Mouse (Mus musculus) MEL (cell line): ENCODE results near the gene Smad6. TPM values are rescaled to one million over a fixed set of nuclear protein-coding genes. Genes with fewer than 3 reads are reported as not detected.

Experiments
- DNase-seq: peaks from one replicate; pipeline ENCODE4 v3.0.0; 2011; ENCODE audit warnings: low read depth, low spot score
- H3K27ac ChIP-seq: 2 replicates; pipeline ENCODE4 v1.5.1; 2012; ENCODE audit warnings: low read depth, mild to moderate bottlenecking, control low read depth, low read length, moderate library complexity; ENCODE audit not compliant: control insufficient read depth
- H3K27me3 ChIP-seq, 2 experiments: fragments of 150-350 bp in 1 of 2; sonication (generic) in 1 of 2; 2 replicates each; pipeline ENCODE4 v1.6.1; 2012; ENCODE audit warnings: low read length in 2 of 2, mild to moderate bottlenecking in 2 of 2, improper control_type of control experiment in 1 of 2, moderate library complexity in 1 of 2; ENCODE audit not compliant: insufficient read depth in 2 of 2, control insufficient read depth in 1 of 2
- H3K36me3 ChIP-seq, 2 experiments: 2 replicates each; pipeline ENCODE4 v1.6.1; 2012 to 2014; ENCODE audit warnings: low read length in 2 of 2, improper control_type of control experiment in 1 of 2, inconsistent platforms in 1 of 2, mild to moderate bottlenecking in 1 of 2; ENCODE audit not compliant: insufficient read depth in 2 of 2, control insufficient read depth in 1 of 2
- H3K4me1 ChIP-seq, 2 experiments: fragments of 150-350 bp in 1 of 2; sonication (generic) in 1 of 2; 2 replicates each; pipeline ENCODE4 v1.6.1; 2012; ENCODE audit warnings: low read length in 2 of 2, improper control_type of control experiment in 1 of 2, mild to moderate bottlenecking in 1 of 2; ENCODE audit not compliant: insufficient read depth in 2 of 2, control insufficient read depth in 1 of 2
- H3K4me3 ChIP-seq, 2 experiments: fragments of 150-350 bp in 1 of 2; sonication (generic) in 1 of 2; 2 replicates each; pipeline ENCODE4 v1.5.1; 2012; ENCODE audit warnings: low read depth in 2 of 2, low read length in 2 of 2, mild to moderate bottlenecking in 2 of 2, moderate library complexity in 2 of 2, control low read depth in 1 of 2, improper control_type of control experiment in 1 of 2; ENCODE audit not compliant: control insufficient read depth in 1 of 2, insufficient read depth in 1 of 2
- H3K79me2 ChIP-seq: 2 replicates; pipeline ENCODE4 v1.6.1; 2012; ENCODE audit warnings: mild to moderate bottlenecking, low read length, moderate library complexity; ENCODE audit not compliant: control insufficient read depth, poor library complexity, insufficient read depth
- H3K9ac ChIP-seq: 2 replicates; pipeline ENCODE4 v1.6.1; 2012; ENCODE audit warnings: low read depth, mild to moderate bottlenecking, control low read depth, low read length, moderate library complexity; ENCODE audit not compliant: control insufficient read depth, poor library complexity, severe bottlenecking
- H3K9me3 ChIP-seq: fragments of 150-350 bp; sonication (generic); replicated peaks from 2 replicates; pipeline ENCODE4 v1.6.1; 2012; ENCODE audit warnings: mild to moderate bottlenecking, low read length, improper control_type of control experiment, moderate library complexity; ENCODE audit not compliant: insufficient read depth
- BHLHE40 ChIP-seq: IDR thresholded peaks from 2 replicates; pipeline ENCODE4 v1.6.1; 2012; ENCODE audit warnings: low read depth, mild to moderate bottlenecking, inconsistent platforms, low read length, improper control_type of control experiment, borderline replicate concordance
- CHD1 ChIP-seq: IDR thresholded peaks from 2 replicates; pipeline ENCODE4 v1.6.1; 2012; ENCODE audit warnings: low read depth, mild to moderate bottlenecking, inconsistent platforms, low read length, improper control_type of control experiment
- CHD2 ChIP-seq: IDR thresholded peaks from 2 replicates; pipeline ENCODE4 v1.6.1; 2011; ENCODE audit warnings: low read length, improper control_type of control experiment
- CTCF ChIP-seq, 3 experiments: IDR thresholded peaks in 2 of 3; conservative IDR thresholded peaks in 1 of 3; 2 replicates each; pipeline ENCODE4 v1.5.1; 2011 to 2012; ENCODE audit warnings: low read length in 3 of 3, low read depth in 2 of 3, mild to moderate bottlenecking in 2 of 3, improper control_type of control experiment in 1 of 3, inconsistent platforms in 1 of 3, mixed read lengths in 1 of 3, moderate library complexity in 1 of 3; ENCODE audit not compliant: control insufficient read depth in 1 of 3, insufficient read depth in 1 of 3, poor library complexity in 1 of 3, severe bottlenecking in 1 of 3
- E2F4 ChIP-seq: IDR thresholded peaks from 2 replicates; pipeline ENCODE4 v1.6.1; 2011; ENCODE audit warnings: low read depth, low read length, improper control_type of control experiment, borderline replicate concordance
- ELF1 ChIP-seq: IDR thresholded peaks from 2 replicates; pipeline ENCODE4 v1.6.1; 2014; ENCODE audit warnings: low read depth, mild to moderate bottlenecking, inconsistent platforms, low read length, improper control_type of control experiment, moderate library complexity
- EP300 ChIP-seq, 2 experiments: IDR thresholded peaks; 2 replicates each; pipeline ENCODE4 v1.6.1; 2011; ENCODE audit warnings: improper control_type of control experiment in 2 of 2, low read length in 2 of 2, low read depth in 1 of 2, mild to moderate bottlenecking in 1 of 2
- ETS1 ChIP-seq: IDR thresholded peaks from 2 replicates; pipeline ENCODE4 v1.6.1; 2012; ENCODE audit warnings: low read depth, mild to moderate bottlenecking, inconsistent platforms, low read length, improper control_type of control experiment, moderate library complexity
- GABPA ChIP-seq: IDR thresholded peaks from 2 replicates; pipeline ENCODE4 v1.6.1; 2012; ENCODE audit warnings: low read depth, mild to moderate bottlenecking, inconsistent platforms, low read length, improper control_type of control experiment, moderate library complexity
- GATA1 ChIP-seq: IDR thresholded peaks from 2 replicates; pipeline ENCODE4 v1.6.1; 2011; ENCODE audit warnings: low read depth, low read length, improper control_type of control experiment
- JUND ChIP-seq: IDR thresholded peaks from 2 replicates; pipeline ENCODE4 v1.6.1; 2011; ENCODE audit warnings: low read depth, mild to moderate bottlenecking, improper control_type of control experiment, low read length
- KAT2A ChIP-seq: conservative IDR thresholded peaks from 2 replicates; pipeline ENCODE4 v1.6.1; 2012; ENCODE audit warnings: low read depth, low read length, improper control_type of control experiment, inconsistent platforms
- MAFK ChIP-seq: IDR thresholded peaks from 2 replicates; pipeline ENCODE4 v1.6.1; 2011; ENCODE audit warnings: low read depth, mild to moderate bottlenecking, low read length, improper control_type of control experiment, borderline replicate concordance
- MAX ChIP-seq: IDR thresholded peaks from 2 replicates; pipeline ENCODE4 v1.6.1; 2011; ENCODE audit warnings: low read length, improper control_type of control experiment
- MAZ ChIP-seq: IDR thresholded peaks from 2 replicates; pipeline ENCODE4 v1.6.1; 2012; ENCODE audit warnings: low read depth, mild to moderate bottlenecking, inconsistent platforms, low read length, improper control_type of control experiment
- MEF2A ChIP-seq: IDR thresholded peaks from 2 replicates; pipeline ENCODE4 v1.6.1; 2014; ENCODE audit warnings: low read depth, mild to moderate bottlenecking, inconsistent platforms, low read length, improper control_type of control experiment; ENCODE audit not compliant: poor library complexity, insufficient replicate concordance, severe bottlenecking; ENCODE audit errors: extremely low read depth
- MXI1 ChIP-seq: IDR thresholded peaks from 2 replicates; pipeline ENCODE4 v1.6.1; 2011; ENCODE audit warnings: mild to moderate bottlenecking, low read depth, low read length, improper control_type of control experiment
- MYB ChIP-seq: IDR thresholded peaks from 2 replicates; pipeline ENCODE4 v1.6.1; 2011; ENCODE audit warnings: mild to moderate bottlenecking, low read depth, low read length, improper control_type of control experiment
- MYC ChIP-seq: IDR thresholded peaks from 2 replicates; pipeline ENCODE4 v1.6.1; 2011; ENCODE audit warnings: low read depth, mild to moderate bottlenecking, low read length, improper control_type of control experiment, moderate library complexity
- POLR2A ChIP-seq, 2 experiments: IDR thresholded peaks; 2 replicates each; pipeline ENCODE4 v1.6.1; 2011 to 2012; ENCODE audit warnings: low read length in 2 of 2, mild to moderate bottlenecking in 2 of 2, control low read depth in 1 of 2, improper control_type of control experiment in 1 of 2, low read depth in 1 of 2, moderate library complexity in 1 of 2; ENCODE audit not compliant: control insufficient read depth in 1 of 2, insufficient read depth in 1 of 2, poor library complexity in 1 of 2
- POLR2AphosphoS2 ChIP-seq: IDR thresholded peaks from 2 replicates; pipeline ENCODE4 v1.6.1; 2011; ENCODE audit warnings: low read length, improper control_type of control experiment
- POLR2AphosphoS5 ChIP-seq: IDR thresholded peaks from 2 replicates; pipeline ENCODE4 v1.6.1; 2012; ENCODE audit warnings: low read depth, borderline replicate concordance, mild to moderate bottlenecking, inconsistent platforms, low read length, moderate library complexity, mixed read lengths
- RAD21 ChIP-seq: IDR thresholded peaks from 2 replicates; pipeline ENCODE4 v1.6.1; 2011; ENCODE audit warnings: mild to moderate bottlenecking, low read depth, low read length, improper control_type of control experiment
- RCOR1 ChIP-seq: IDR thresholded peaks from 2 replicates; pipeline ENCODE4 v1.6.1; 2012; ENCODE audit warnings: low read depth, mild to moderate bottlenecking, inconsistent platforms, low read length, improper control_type of control experiment
- SIN3A ChIP-seq: IDR thresholded peaks from 2 replicates; pipeline ENCODE4 v1.6.1; 2012; ENCODE audit warnings: low read length, improper control_type of control experiment, inconsistent platforms
- SMC3 ChIP-seq: IDR thresholded peaks from 2 replicates; pipeline ENCODE4 v1.6.1; 2011; ENCODE audit warnings: low read depth, low read length, improper control_type of control experiment
- TAL1 ChIP-seq: IDR thresholded peaks from 2 replicates; pipeline ENCODE4 v1.6.1; 2012; ENCODE audit warnings: mild to moderate bottlenecking, inconsistent platforms, low read length, moderate library complexity, mixed read lengths
- TBP ChIP-seq: IDR thresholded peaks from 2 replicates; pipeline ENCODE4 v1.8.0; 2011; ENCODE audit warnings: low read depth, low read length, improper control_type of control experiment
- TCF12 ChIP-seq: IDR thresholded peaks from 2 replicates; pipeline ENCODE4 v1.6.1; 2014; ENCODE audit warnings: low read depth, mild to moderate bottlenecking, inconsistent platforms, low read length, improper control_type of control experiment, moderate library complexity
- UBTF ChIP-seq: IDR thresholded peaks from 2 replicates; pipeline ENCODE4 v1.6.1; 2012; ENCODE audit warnings: low read depth, mild to moderate bottlenecking, inconsistent platforms, low read length, improper control_type of control experiment, moderate library complexity, borderline replicate concordance; ENCODE audit not compliant: insufficient read depth
- USF1 ChIP-seq: IDR thresholded peaks from 2 replicates; pipeline ENCODE4 v1.6.1; 2014; ENCODE audit warnings: low read depth, mild to moderate bottlenecking, inconsistent platforms, low read length, improper control_type of control experiment, moderate library complexity
- USF2 ChIP-seq, 2 experiments: IDR thresholded peaks; 2 replicates each; pipeline ENCODE4 v1.6.1; 2011 to 2012; ENCODE audit warnings: improper control_type of control experiment in 2 of 2, low read length in 2 of 2, borderline replicate concordance in 1 of 2, inconsistent platforms in 1 of 2, low read depth in 1 of 2, mild to moderate bottlenecking in 1 of 2; ENCODE audit not compliant: insufficient read depth in 1 of 2
- ZC3H11A ChIP-seq: IDR thresholded peaks from 2 replicates; pipeline ENCODE4 v1.6.1; 2012; ENCODE audit warnings: low read depth, mild to moderate bottlenecking, inconsistent platforms, low read length, improper control_type of control experiment
- ZKSCAN1 ChIP-seq: IDR thresholded peaks from 2 replicates; pipeline ENCODE4 v1.6.1; 2012; ENCODE audit warnings: low read depth, mild to moderate bottlenecking, inconsistent platforms, low read length, improper control_type of control experiment, moderate library complexity
- ZMIZ1 ChIP-seq: IDR thresholded peaks from 2 replicates; pipeline ENCODE4 v1.6.1; 2012; ENCODE audit warnings: low read depth, mild to moderate bottlenecking, inconsistent platforms, low read length, improper control_type of control experiment, moderate library complexity
- ZNF384 ChIP-seq: IDR thresholded peaks from 2 replicates; pipeline ENCODE4 v1.6.1; 2012; ENCODE audit warnings: low read depth, mild to moderate bottlenecking, inconsistent platforms, low read length, improper control_type of control experiment
- polyA plus RNA-seq, 2 experiments: library from polyadenylated mRNA; stranded (reverse) in 1 of 2; unstranded in 1 of 2; fragments of >175 nt in 1 of 2; fragments of >200 nt in 1 of 2; gene quantifications; 2 replicates each; pipeline versions ENCODE4 v1.2.1 to v1.2.4; 2012; ENCODE audit warnings: low replicate concordance in 2 of 2, low read depth in 1 of 2; ENCODE audit not compliant: insufficient read length in 2 of 2, insufficient read depth in 1 of 2, missing spikeins in 1 of 2
- total RNA-seq: library from RNA; depleted of rRNA; stranded (reverse); fragments of 300-350 nt; gene quantifications from 2 replicates; pipeline ENCODE4 v1.2.3, GENCODE M21; 2012; rRNA removed

Gene Smad6
- 2.1 and 2.2 TPM in 2 replicates for total RNA-seq
- polyA plus RNA-seq, result 1 to 10 TPM in 1 of 2 experiments, not detected in 1; 3.9 TPM

DNA sequence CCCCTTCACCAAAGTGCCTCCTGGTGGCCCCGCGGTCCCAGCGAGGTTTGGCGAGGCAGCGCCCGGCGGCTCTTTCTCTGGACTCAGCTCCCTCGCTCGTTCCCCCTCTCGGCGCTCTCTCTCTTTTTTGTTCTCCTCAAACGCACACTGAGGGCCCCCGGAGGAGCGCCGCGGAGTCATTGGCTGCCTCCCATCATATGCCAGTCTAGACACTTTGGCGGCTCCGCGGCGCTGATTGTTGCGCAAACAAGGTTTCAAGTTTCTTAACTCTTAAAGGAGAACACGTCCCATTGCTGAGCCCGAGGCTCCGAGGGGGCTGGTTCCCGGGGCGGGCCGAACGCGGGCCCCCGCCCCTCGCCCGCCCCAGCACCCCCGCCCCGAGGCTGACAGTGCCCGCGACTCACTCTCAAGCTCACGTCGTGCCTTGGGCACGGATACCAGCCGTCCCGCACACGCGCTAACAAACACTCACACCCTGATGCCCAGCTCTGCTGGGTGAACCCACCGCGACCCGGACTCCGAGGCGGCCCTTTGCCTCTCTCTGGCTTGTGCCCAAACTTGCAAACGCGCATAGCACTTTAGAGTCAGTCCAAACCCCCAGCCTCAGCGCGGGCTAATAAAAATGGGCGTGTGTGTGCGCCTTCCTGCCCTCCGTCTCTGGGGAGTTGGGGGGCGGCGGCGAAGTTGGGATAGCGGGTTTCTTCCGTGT is at the start of gene Smad6:
TSS of gene Smad6 (minus strand) at position 207 of the 709 bp plus-strand sequence.
- peak; percentile 97 for DNase-seq
- Histone ChIP-seq H3K27me3 (no peaks in the 10 kb centered on the region), H3K79me2 (no peaks in the 10 kb centered on the region; the same call in 1 of the 2 replicates), H3K4me1 (peaks cover 2 to 8% of the 10 kb centered on the region in 2 experiments; a peak in 2 of 4 replicates), H3K4me3 (peak within 1 kb of the TSS; percentile 64 to 72), H3K27ac (peak within 1 kb of the TSS; percentile 75), H3K9me3 (no peaks in the 10 kb centered on the region), H3K36me3 (peaks cover 0 to 8% of the 10 kb centered on the region in 2 experiments; a peak in 2 of 4 replicates), H3K9ac (peak within 1 kb of the TSS; percentile 74)
- TF ChIP-seq ZKSCAN1, result no peak
- TF ChIP-seq CHD2, result no peak
- TF ChIP-seq CTCF (IDR thresholded peaks at IDR 0.05 in 2 of 3, conservative IDR thresholded peaks at IDR 0.05 in 1 of 3; ENCODE audit: control insufficient read depth in 1 of 3, insufficient read depth in 1 of 3, low read depth in 2 of 3, low read length in 3 of 3, poor library complexity in 1 of 3, severe bottlenecking in 1 of 3), result no peak
- no peak for TF ChIP-seq UBTF
- no peak; the same call in 1 of the 2 replicates for TF ChIP-seq POLR2AphosphoS2
- TF ChIP-seq MEF2A, result no peak
- TF ChIP-seq MAX, result no peak
- TF ChIP-seq MYC, result no peak
- TF ChIP-seq KAT2A, result no peak
- TF ChIP-seq POLR2A (IDR thresholded peaks at IDR 0.05; ENCODE audit: control insufficient read depth in 1 of 2, insufficient read depth in 1 of 2, low read depth in 1 of 2, low read length in 2 of 2, poor library complexity in 1 of 2), result peak; percentile 48 to 57; a peak in 2 of 4 replicates
- peak; percentile 83 for TF ChIP-seq USF1
- no peak for TF ChIP-seq BHLHE40
- TF ChIP-seq RAD21, result no peak
- TF ChIP-seq MAFK, result no peak
- TF ChIP-seq POLR2AphosphoS5, result no peak
- no peak for TF ChIP-seq E2F4
- no peak; a peak in 1 of 4 replicates for TF ChIP-seq EP300 (IDR thresholded peaks at IDR 0.05; ENCODE audit: low read depth in 1 of 2, low read length in 2 of 2)
- no peak for TF ChIP-seq ZNF384
- no peak for TF ChIP-seq JUND
- TF ChIP-seq MXI1, result peak; percentile 83
- no peak for TF ChIP-seq ZC3H11A
- no peak for TF ChIP-seq GATA1
- TF ChIP-seq ELF1, result no peak
- no peak for TF ChIP-seq TAL1
- TF ChIP-seq TCF12, result peak; percentile 61
- TF ChIP-seq USF2 (IDR thresholded peaks at IDR 0.05; ENCODE audit: borderline replicate concordance in 1 of 2, insufficient read depth in 1 of 2, low read depth in 1 of 2, low read length in 2 of 2), result peak in 1 of 2 experiments; percentile 20; a peak in 1 of 4 replicates
- TF ChIP-seq SMC3, result no peak
- TF ChIP-seq RCOR1, result no peak
- TF ChIP-seq GABPA, result no peak
- TF ChIP-seq MYB, result no peak
- TF ChIP-seq CHD1, result no peak
- peak; percentile 93 for TF ChIP-seq MAZ
- TF ChIP-seq SIN3A, result peak; percentile 92
- TF ChIP-seq TBP, result peak; percentile 51; the same call in 1 of the 2 replicates
- 0 out of 2 replicates have a peak, but pooled peaks have one; percentile 52 for TF ChIP-seq ETS1
- 0 out of 2 replicates have a peak, but pooled peaks have one; percentile 48 for TF ChIP-seq ZMIZ1
